Mouse (Mus musculus): ENCODE measurements around the gene Grcc10.

Grcc10 gene

DNA sequence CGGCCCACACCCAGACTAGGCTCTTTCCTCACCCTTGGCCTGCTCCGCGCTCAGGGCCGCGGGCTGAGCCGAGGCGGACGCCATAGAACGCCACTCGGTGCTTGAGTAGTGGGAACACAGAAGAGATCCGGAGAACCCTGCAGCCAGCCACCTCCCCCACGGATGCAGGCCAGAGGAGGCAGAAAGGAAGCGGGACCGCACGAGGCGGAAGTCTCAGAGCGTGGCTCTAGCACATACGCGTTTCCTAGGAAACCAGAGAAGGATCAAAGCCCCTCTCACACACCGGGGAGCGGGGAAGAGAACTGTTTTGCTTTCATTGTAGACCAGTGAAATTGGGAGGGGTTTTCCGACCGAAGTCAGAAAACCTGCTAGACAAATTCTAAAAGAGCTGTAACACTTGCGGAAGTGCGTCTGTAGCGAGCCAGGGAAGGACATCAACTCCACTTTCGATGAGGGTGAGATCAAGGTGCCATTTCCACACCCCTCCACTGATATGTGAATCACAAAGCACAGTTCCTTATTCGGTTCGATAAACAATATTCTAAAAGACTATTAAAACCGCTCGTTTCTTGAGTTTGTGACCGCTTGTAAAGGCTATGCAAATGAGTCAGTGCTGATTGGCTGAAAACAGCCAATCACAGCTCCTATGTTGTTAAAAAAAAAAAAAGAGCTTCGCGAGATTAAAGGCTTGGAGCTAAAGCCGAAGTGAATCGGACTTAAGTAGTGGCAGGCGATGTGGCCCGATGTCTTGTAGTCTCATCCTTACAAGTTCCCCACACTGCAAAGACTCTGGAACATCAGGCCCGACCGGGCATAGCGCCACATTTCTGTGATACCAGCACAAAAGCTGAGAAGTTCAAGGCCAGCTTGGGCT is at the start of gene Grcc10:
Gene Grcc10, minus strand, starts transcription at position 487 of the 874 bp plus-strand sequence.
- peak; percentile 98 for DNase-seq (ENCODE audit: low spot score)

DNA sequence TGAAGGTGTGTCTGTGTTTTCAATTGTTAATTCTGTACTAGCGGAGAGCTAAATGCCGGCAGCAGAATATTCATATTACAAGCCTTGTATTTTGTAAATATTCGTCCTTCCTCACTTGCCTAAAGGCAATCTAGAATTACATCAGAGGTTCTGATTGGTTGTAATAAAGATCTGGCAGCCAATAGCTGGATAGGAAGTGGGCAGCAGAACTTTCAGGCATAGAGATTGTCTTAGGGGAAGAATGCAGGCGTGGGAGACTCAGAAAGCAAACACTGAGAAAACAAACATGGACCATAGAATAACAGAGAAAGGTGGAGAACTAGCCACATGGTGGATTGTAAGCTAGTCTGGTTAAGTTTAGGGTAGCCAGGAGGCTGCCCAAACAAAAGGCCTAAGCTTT is 48.9 kb upstream of the Grcc10 start:
- DNase-seq (ENCODE audit: low spot score), result no peak

DNA sequence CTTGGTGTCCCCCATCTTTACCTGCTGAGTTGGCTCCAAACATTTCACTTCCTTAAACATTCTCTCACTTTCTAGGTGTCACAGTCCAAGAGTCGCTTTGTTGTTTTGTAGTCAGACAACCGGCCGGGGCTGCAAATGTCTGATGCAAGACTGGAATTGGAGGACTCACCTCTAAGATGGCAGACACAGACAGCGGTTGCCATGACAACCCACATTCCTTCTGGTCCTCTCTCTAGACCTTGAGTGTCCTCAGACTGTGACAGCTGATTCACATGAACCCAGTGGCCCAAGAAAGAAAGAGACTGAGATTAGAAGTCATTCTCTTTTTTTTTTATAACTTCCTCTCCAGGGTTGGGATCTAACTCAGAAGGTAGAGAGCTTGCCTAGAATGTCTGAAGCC is 48.3 kb upstream of the Grcc10 start:
- DNase-seq (ENCODE audit: low spot score), result no peak

DNA sequence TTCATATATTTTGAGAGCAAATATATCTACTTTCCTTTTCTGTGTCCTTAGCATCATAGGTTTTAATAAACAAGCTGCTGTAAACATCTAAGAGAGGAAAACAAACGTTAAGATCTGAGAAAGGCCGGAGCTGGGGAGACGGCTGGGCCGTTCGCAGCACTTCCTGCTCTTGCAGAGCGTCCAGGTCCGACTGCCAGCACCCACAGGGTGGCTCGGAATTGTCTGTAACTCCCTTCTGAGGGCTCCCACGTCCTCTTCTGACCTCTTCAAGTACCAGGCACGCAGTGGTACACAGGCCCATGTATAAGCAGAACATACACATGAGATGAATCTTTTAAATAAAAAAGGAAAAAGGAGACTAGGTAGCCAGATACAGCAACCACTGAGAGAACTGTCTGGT is 46.5 kb upstream of the Grcc10 start:
- DNase-seq (ENCODE audit: low spot score), result no peak

DNA sequence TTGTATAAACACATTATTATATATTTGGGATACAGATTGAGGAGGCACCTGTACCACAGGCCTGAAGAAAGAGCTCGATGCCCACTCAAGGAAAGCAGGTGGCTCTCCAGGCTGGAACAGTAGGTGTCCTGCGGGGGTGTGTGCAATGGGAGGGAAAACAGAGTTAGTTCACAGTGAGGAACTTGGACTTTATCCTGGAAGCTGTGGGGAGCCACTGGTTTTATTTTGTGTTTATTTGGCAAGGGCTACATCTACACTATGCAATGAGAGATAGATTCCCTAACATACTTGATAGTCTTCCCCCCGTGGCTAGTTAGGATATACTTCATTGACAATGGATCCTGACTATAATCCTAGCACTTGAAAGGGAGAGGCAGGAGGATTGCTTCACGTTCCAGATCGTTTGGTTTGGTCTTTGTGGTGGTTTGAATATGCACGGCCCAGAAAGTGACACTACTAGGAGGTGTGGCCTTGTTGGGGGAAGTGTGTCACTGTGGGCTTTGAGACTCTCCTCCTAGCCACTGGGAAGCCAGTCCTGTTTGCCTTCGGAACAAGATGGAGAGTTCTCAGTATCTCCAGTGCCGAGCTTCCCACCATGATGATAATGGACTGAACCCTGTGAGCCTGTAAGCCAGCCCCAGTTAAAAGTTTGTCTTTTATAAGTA is 45.7 kb upstream of the Grcc10 start:
- DNase-seq (ENCODE audit: low spot score), result no peak

DNA sequence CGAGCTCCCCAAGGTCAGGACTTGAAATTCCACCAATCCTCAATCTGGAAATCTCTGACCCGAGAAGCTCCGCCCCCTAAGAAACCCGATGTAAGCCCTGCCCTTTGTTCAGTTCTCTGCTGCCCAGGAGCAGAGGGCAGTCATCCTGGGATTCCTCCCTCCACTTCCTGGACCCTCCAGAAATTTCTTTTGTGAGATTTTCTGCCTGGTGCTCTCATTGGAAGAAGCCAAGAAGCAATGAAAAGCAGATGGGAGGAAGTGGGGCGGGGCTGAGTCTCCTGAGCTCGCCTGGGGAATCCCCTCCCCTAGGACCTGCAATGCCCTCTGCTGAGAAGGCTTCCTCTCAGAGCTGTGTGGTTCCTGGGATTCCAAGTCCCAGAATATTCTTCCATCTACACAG is 41.3 kb upstream of the Grcc10 start:
- DNase-seq (ENCODE audit: low spot score), result peak; percentile 78

DNA sequence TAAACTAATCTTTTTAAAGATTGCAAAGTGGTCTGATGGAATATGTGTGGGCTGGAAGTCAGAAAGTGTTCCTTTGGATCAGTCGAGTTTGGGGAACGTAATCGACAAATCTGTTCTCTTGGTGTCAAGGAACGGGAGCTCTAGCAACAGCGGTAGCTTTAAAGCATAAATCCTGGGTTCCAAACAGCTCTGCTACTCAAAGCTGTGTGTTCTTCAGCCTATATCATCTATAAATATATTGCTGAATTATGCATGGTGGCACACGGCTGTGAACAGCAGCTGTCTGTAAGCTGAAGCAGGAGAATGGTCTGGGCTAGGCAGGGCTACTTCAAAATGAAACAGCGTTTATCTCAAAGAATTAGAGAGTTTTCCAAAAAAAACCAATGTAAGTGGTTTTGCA is 39.7 kb upstream of the Grcc10 start:
- DNase-seq (ENCODE audit: low spot score), result no peak

DNA sequence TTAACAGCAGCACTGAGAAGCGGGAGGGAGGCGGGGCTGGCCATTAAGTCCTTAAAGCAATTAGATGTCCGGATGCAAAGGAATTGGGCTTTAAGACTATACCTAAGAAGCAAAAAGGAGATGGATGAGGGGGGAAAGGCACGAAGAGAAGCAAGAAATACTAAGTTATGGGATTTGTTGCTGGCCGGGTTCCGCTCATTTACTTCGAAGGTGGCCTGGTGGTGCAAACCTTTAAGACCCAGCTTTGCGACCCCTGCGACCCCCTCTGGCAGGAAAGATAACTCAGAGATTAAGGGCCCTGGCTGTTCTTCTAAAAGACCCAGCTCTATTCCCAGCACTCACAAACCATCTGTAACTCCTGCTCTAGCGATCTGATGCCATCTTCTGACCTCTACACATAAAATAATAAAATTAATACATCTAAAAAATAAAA is 38.8 kb upstream of the Grcc10 start:
- no peak for DNase-seq (ENCODE audit: low spot score)

DNA sequence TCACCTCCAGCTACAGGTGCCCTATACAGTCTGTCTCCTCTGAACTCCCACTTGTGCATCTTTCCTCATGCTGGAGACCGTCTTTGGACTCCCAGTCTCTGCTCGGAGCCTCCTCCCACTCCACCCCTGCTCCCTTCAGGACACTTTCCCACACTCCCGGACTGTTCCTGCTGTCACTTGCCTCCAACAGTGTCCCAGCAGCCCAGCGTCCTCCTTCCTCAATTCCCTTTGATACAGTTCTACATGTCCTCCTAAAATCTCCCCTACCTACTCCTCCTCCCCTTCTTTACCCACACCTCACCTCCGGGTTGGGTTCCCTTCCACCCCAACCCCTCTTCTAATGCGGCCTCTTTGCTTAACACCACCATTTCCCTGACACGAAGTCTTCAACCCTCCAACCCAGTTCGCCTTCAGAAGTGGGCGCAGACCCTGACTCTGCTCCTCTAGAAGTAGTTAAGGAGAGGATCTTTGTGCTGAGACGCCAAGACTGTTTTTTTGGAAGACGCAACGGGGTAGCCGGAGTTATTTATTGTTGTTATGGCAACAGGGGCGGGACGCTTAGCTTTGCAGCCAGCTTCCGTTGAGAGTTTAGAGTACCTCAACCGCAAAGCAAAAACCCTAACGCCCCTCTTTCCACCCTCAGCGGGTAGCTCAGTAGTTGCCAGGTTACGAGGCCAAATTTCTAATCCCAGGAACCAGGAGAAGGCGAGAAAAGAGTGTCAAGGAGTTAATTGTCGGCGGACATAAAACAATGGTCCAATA is 38.2 kb upstream of the Grcc10 start, which contains the start of gene Lrrc23:
Gene Lrrc23, minus strand, starts transcription at position 506 of the 762 bp plus-strand sequence.
- peak; percentile 86 for DNase-seq (ENCODE audit: low spot score)

DNA sequence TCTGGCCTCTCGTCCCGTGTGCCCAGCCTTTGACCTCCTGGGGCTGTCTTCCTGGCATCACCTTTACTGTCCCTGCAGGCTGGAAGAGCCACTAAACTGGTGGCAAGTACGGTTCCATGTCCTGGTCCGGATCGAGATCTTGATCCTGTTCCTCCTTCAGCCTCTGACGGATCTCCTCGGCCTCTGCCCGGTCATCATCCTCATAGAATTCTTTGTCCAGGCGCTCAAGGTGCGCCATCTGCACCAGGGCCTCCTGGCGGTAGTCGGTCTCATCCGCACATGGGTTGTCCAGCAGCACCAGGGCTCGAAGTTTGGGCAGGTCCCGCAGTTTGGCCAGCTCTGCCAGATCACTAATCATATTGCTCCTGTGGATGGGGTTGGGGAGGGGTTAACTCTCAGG is 29.3 kb upstream of the Grcc10 start:
- DNase-seq (ENCODE audit: low spot score), result no peak

DNA sequence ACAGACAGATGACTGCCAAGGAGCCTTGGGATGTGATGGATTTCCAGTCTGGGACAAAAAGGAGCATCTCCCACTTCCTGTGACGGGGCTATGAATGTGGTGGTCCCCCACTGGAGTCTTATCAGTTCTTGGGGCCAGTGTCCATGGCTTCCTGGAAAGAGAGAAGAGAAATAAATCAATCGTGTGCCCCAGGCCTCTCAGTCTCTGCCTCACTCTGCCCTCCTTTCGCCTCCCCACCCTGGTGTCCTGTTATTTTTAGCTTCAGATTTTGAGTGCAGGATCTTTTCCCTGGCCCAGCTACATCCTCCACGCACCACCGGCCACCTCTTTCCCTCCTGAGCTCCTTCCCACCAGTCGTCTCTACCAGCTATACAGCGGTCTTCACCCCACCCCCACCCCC is 28.8 kb upstream of the Grcc10 start:
- DNase-seq (ENCODE audit: low spot score), result no peak

DNA sequence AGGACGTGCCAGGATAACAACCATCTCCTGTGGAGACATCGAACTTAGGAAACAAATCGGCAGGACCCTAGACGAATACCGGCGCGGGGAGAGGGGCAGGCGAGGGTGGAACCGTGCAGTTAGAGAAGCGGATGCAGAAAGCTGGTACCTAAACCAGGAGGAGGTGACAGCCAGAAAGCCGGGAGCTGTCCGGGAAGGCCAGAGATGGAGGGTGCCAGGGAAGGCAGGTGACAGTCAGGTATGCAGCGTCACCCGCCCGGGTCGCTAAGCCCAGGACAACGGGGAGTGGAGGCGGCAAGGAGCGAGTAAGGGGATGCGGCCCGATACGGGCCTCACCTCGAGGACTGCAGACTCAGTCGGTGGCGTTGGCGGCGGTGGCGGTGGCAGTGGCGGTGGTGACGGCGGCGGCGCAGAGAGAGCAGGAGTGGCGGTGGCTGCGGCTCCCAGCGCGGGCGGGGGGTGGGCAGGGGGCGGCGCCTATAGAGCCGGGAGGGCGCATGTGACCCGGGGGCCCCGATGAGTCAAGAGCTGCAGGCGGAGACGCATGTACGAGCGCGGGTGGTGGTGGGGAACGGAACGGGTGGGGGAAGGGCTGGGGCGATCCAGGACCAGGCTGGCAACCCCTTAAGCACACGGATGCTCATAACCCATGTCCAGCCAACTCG is 28.1 kb upstream of the Grcc10 start, which contains the start of gene Eno2:
Gene Eno2, minus strand, starts transcription at position 573 of the 665 bp plus-strand sequence.
- peak; percentile 70 for DNase-seq (ENCODE audit: low spot score)

DNA sequence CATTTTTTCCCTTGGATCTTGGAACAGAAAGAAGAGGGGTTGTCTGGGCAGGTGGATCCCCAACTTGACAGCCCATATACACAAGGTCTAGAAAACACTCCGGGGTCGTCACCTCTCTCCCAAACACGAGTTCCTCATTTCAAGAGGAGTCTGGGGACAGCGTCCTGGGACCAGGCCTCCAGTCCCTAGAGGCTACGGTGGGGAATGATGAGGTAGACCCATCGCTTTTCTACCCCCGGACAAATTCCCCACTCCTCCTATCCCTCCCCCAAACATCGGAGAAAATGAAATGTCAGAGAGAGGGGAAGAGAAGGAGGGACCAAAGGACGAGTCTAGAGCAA is 27.5 kb upstream of the Grcc10 start:
- peak; percentile 17 for DNase-seq (ENCODE audit: low spot score)

DNA sequence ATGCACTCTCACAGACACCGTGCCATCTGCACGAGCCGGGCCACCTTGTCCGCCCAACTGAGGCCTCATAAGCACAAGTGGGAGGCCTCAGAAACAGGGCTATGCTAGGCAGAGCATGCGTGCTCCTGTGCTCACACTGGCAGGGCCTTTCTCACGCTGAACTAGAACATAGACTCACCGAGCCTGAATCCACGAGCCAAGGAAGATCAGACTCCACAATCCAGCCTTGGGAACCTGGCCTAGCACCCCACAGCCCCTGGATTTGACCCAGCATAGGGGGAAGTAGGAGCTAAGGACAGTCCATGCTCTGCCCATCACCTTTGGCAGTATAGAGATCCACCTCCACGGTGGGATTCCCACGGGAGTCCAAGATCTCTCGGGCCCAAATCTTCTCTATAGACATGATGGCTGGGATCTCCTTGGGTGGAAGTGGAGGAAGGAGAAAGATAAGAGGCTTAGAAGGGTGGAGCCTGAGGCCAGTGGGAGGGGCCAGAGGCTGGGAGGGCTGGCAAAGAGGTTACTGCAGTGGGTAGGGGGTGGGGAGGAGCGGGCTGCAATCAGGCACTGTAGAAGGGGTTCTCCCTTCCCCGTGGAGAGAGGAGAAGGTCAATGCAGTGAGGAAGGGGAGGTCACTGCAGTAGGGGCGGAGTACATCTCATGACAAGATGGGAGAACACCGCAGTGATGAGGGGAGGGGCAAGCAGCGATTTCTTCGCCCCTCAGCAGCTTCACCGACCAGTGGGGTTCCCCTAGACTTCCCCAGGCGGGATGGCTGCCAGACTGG is 26.9 kb upstream of the Grcc10 start:
- DNase-seq (ENCODE audit: low spot score), result peak; percentile 46

DNA sequence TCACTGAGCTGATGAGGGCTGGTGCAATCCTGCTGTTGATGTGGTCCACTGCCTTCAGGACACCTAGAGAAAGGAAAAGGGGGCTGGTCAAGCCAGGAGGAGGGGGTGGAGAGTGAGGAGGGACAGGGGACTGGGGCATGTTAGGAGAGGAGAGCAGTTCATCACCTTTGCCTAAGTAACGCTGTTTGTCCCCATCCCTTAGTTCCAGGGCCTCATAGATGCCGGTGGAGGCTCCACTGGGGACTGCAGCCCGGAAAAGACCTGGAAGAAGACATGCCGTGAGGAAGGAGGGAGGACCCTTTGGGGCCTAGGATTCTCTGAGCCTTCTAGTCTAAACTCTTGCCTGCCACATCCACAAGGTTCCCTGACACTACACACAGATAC is 26.4 kb upstream of the Grcc10 start:
- no peak for DNase-seq (ENCODE audit: low spot score)

DNA sequence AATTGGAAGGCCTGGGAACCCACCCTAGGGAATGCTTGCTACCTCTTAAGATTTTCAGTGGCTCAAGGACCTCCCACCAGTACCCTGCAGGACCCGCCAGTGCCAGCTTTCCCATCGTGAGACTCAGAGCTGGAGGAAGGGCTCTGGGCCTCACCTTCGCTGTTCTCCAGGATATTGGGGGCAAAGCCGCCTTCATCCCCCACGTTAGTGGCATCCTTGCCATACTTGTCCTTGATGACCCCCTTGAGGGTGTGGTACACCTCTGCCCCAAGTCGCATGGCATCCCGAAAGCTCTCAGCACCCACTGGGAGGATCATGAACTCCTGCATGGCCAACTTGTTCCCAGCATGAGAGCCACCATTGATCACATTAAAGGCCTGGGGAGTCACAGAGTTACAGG is 24.8 kb upstream of the Grcc10 start:
- no peak for DNase-seq (ENCODE audit: low spot score)

DNA sequence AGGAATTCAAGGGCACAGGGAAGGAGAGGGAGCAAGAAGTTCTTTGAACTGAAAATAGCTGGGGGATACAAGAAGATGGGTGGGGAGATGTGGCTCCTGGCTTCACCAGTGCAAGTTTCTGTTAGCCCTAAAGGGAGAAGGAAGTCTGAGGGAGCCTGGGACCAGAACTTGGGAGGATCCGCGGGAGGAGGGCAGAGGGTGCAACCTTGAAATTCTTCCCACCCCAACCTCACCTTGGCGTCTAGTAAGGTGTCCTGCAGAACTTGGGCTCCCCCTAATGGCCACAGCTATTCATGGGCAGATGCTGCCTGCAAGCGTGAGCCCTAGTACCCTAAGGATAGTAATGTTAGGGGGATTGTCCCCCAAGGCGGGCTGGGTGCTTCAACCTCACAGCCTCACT is 18.1 kb upstream of the Grcc10 start:
- DNase-seq (ENCODE audit: low spot score), result peak; percentile 91

DNA sequence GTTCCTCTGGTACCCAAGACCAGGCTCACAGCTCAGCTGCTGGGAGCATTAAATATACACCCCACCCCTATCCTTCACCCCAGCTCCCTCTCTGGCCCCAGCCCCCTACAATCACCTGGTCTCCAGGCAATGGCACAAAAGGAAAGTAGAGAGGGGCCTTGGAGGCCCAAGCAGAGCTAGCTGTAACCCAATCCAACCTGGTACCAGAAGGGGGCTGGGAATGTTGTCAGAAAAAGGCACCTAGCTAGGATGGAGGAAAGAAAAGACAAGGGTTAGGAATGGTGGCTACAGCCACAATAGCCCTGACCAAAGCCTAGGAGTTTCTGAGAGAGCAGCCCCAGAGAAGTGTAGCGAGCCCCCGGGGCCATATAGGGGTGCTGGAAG is 17.7 kb upstream of the Grcc10 start:
- DNase-seq (ENCODE audit: low spot score), result no peak

DNA sequence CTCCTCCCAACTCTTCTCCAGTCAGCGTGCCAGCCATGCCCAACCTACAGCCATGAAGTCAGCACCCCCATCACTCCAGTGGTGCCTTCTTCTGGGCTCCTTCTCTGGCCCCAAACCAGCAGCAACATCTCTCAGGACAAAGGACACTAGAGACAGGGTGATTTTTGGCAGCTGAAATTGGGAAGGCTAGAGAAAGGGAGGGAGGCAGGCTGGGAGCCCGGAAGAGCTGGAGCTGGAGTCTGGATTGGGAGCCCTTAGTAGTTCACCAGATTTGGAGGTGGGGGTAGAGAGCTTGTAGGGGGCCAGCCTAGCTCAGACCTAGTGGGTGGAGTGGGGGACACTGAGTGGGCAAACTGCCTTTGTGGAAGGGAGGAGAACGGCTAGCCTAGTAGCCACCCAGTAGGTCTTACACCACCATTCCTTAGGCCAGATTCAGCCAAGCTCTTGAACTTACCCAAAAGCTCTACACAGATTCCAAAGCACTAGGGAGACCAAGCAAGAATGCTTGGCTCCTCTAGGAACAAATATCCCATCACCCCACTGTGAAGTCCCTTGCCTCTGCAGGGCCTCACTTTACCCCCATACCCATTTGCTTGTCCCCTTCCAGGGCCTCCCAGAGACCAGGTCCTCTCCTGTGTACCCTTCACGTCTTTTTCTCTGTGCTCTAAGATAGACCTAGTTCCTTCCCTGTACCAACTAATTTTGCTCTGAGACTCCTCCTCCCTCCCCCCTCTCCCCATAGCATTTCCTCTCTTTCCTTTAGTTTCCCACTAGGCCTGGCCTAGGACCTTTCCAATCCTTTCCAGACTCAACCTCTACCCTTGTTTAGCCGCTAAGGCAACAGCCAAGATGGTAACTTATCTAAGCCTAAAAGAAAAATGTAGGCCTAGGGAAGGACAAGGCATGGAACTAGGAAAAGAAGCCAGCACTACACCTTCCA is 17.0 kb upstream of the Grcc10 start:
- peak; percentile 75 for DNase-seq (ENCODE audit: low spot score)

DNA sequence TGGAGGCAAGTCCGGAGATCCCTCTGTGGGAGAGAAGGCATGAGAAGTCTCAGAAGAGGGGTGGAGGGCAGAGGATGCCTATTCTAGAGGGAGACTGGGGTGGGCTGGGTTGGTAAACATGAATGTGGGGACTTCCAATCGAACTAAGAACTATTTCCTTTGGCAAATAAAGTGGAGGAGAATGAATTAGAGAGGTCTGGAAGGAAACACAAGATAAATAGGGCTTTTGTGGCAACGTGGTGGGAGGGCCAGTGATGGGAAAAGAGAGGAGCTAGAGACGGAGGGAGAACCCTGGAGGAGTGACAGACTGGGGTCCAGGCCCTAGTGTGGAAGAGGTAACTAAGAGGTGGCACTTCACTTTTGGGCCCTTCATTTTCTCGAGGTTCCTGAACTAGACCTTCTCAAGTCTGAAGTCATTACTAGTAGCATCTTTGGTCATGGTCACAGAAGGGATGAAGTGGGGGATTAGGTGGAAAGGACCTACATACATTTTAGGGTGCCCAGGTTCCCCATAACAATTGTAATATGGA is 16.2 kb upstream of the Grcc10 start:
- DNase-seq (ENCODE audit: low spot score), result peak; percentile 33
